Mouse (Mus musculus) liver, embryonic 14.5 days (tissue): ENCODE results near the gene Faiml.

Source experiments
- CTCF ChIP-seq: IDR thresholded peaks from 2 replicates; pipeline ENCODE4 v1.5.1; 2016; ENCODE audit warnings: antibody characterized with exemption, low read depth, control low read depth
- EP300 ChIP-seq: IDR thresholded peaks from 2 replicates; pipeline ENCODE4 v1.6.1; 2016; ENCODE audit warnings: antibody characterized with exemption, low read depth

DNA sequence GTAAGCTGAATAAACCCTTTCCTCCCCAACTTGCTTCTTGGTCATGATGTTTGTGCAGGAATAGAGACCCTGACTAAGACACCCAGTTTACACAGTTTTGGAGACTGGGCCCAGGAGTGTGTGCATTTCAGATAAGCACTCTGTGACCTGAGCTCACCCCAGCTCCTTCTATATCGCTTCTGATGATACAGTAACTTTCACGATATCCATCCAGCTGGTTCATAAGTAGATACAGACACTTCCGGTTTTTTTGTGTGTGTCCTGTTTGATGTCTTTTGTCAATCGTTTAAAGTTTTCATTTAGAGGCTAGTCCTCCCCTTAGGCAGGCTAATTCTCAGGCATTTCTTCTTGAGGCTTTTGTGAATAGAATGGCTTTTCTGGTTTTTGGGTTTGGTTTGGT lies 15.4 kb downstream of the Faiml start:
- TF ChIP-seq CTCF (no peak), EP300 (no peak)
